ENCODE assay signal across 22 mouse cellular contexts in genomic region chr13:83355341-83355740, GRCm38 (mm10).
DNase-seq lines count a peak whose midpoint lies in the region; ATAC-seq and TF ChIP-seq lines count a peak whose summit lies in the region.
"Had no signal": no experiment of that assay in that cellular context is flagged by ENCODE, and none has a peak within 500 bp of the region (broad histone marks: within the 10 kb centered on the region; RNA-seq: fewer than 3 reads in every experiment).

No protein-coding gene starts in this region.

- H3K27ac ChIP-seq in stomach, postnatal 0 days (replicated peaks), result no peak overlapping the region
- H3K27ac ChIP-seq: embryonic facial prominence, embryonic 12.5 days; hindbrain, embryonic 14.5 days; limb, embryonic 12.5 days; liver, embryonic 12.5 days had no signal

- H3K9me3 ChIP-seq in stomach, postnatal 0 days (ENCODE audit: control insufficient read depth, low read length), result no peaks in the 10 kb centered on the region
- H3K9me3 ChIP-seq: embryonic facial prominence, embryonic 12.5 days; limb, embryonic 12.5 days; liver, embryonic 12.5 days; megakaryocyte, embryonic 14.5 days had no signal

- H3K9ac ChIP-seq in stomach, postnatal 0 days (ENCODE audit: low read length), result no peak overlapping the region
- H3K9ac ChIP-seq: embryonic facial prominence, embryonic 12.5 days; hindbrain, embryonic 14.5 days; limb, embryonic 12.5 days; liver, embryonic 12.5 days had no signal

- H3K4me2 ChIP-seq in stomach, postnatal 0 days (replicated peaks; ENCODE audit: low read depth), result no peak overlapping the region
- H3K4me2 ChIP-seq: embryonic facial prominence, embryonic 12.5 days; heart, embryonic 11.5 days; hindbrain, embryonic 14.5 days; limb, embryonic 12.5 days; liver, embryonic 12.5 days had no signal

- TF ChIP-seq CTCF in stomach, postnatal 0 days (IDR thresholded peaks at IDR 0.05; ENCODE audit: low read depth), result no peak

- WGBS in stomach, postnatal 0 days, result 81% methylated on average over 4 of the region's 4 CpGs

- DNase-seq in left cerebral cortex, adult 18-20 months (ENCODE audit: low spot score in 2 of 2), result peak; percentile 49 to 62
- no peak for DNase-seq in left cerebral cortex, adult 11 months (ENCODE audit: low spot score)
- DNase-seq in layer of hippocampus, adult 9-11 months, result peak; percentile 67
- peak; percentile 26 for DNase-seq in right cerebral cortex, adult 2 months (ENCODE audit: low spot score in 2 of 2)
- no peak for DNase-seq in gastrocnemius, postnatal 25 days
- no peak for DNase-seq in stomach, postnatal 0 days (ENCODE audit: low spot score)
- DNase-seq in cerebellum, adult 18-20 months, result no peak
- DNase-seq: cerebellum, adult 9-11 months; heart, postnatal 10 days; kidney, adult 8-10 months; kidney, postnatal 25 days; lung, adult 2 months; midbrain, embryonic 14.5 days; thymus, adult 2 months had no signal

- H3K4me1 ChIP-seq in stomach, postnatal 0 days (replicated peaks; ENCODE audit: control insufficient read depth, insufficient read depth), result no peaks in the 10 kb centered on the region
- H3K4me1 ChIP-seq: embryonic facial prominence, embryonic 12.5 days; limb, embryonic 12.5 days had no signal

- H3K4me3 ChIP-seq in stomach, postnatal 0 days (ENCODE audit: low read depth, low read length), result no peak overlapping the region
- H3K4me3 ChIP-seq: embryonic facial prominence, embryonic 12.5 days; erythroblast, embryonic 14.5 days; limb, embryonic 12.5 days; liver, embryonic 12.5 days; megakaryocyte, embryonic 14.5 days; myocyte had no signal

- no peak for ATAC-seq in stomach, postnatal 0 days (ENCODE audit: low FRiP score, low TSS enrichment)
- ATAC-seq: liver, embryonic 12.5 days had no signal

- no peak for TF ChIP-seq EP300 in stomach, postnatal 0 days (optimal IDR thresholded peaks at IDR 0.05)

- H3K27me3 ChIP-seq in stomach, postnatal 0 days (ENCODE audit: control insufficient read depth, insufficient read depth, low read length), result no peaks in the 10 kb centered on the region
- H3K27me3 ChIP-seq: embryonic facial prominence, embryonic 12.5 days; limb, embryonic 12.5 days; liver, embryonic 12.5 days; megakaryocyte, embryonic 14.5 days had no signal

- H3K36me3 ChIP-seq in stomach, postnatal 0 days (ENCODE audit: control insufficient read depth, insufficient read depth, low read length), result no peaks in the 10 kb centered on the region
- H3K36me3 ChIP-seq: embryonic facial prominence, embryonic 12.5 days; limb, embryonic 12.5 days; liver, embryonic 12.5 days had no signal

Comparison
In these comparisons a context has a peak if more than half of its experiments do, and no peak if none do; other contexts are left out.
1. DNase-seq: peak in left cerebral cortex, adult 18-20 months (2 of 2), layer of hippocampus, adult 9-11 months (single experiment) and right cerebral cortex, adult 2 months (2 of 2); none in left cerebral cortex, adult 11 months (single experiment), gastrocnemius, postnatal 25 days (single experiment), stomach, postnatal 0 days (single experiment) and cerebellum, adult 18-20 months (0 of 2).